Mouse (Mus musculus) frontal cortex, postnatal 10 days (tissue): Measurements from ENCODE around the gene C5ar1.
A peak's percentile ranks its signal among the peaks of the same experiment; 100 is the strongest.
"Not testable (repeated sequence)": the region's sequence is repeated elsewhere in the genome, so short reads cannot be mapped to it uniquely, and the experiment has no call there.

Experiments
- DNase-seq, 2 experiments: peaks; one replicate each; pipeline ENCODE4 v3.0.0; 2022; ENCODE audit warnings: low spot score in 2 of 2, mixed read lengths in 1 of 2

Gene C5ar1

GRCm38 (mm10) chr7:16259110-16259590, at the start of gene C5ar1:
TSS of gene C5ar1 (minus strand) at chr7:16259540.
- DNase-seq = no peak

DNA sequence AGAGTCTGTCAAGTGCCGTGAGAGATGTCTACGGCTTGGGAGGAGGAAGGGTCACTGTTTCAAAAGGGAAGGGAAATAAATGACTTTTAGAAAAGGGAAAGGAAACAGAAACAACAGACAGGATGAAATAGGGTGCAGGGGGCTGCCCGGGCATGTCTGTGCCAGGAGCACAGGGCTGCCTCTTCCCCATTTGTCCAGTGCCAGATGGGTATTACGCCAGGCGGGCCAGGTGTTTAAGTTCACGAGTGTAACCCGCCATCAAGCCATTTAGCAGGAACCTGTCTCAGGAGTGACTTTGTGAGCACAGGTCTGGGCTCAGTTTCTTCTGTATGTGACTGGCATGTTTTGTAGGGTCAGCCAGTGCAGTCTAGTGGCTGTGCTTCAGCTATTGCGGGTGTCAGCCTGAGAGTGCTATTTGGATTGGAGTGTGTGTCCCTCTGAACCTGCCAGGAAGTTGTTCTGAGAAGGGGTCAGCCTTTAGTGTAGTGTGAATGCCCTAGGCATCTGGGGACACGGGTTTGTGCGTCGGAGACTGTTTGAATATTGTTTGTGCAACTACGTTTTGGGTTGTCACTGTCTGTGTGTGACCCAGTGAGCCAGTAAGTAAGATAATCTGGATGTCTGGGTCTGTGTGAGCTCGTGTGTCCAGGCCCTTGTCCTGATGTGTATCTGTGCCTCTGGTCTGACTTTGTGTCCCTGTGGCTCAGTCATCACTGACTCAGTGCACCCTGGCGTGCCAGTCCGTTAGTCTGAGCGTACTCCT, 49.4 kb upstream of the C5ar1 start:
- no peak for DNase-seq

DNA sequence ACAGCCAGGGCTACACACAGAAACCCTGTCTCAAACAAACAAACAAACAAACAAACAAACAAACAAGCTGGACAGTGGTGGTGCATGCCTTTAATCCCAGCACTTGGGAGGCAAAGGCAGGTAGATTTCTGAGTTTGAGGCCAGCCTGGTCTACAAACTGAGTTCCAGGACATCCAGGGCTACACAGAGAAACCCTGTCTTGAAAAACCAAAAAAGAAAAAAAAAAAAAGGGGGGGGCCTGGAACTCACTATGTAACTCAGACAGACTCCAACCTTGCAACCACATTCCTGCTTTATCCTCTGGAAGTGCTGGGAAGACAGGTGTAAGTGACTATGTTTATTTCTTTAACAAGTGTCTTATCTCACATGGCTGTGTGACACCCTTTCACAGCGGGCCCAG, 48.8 kb upstream of the C5ar1 start, which contains the start of gene Bbc3:
Bbc3 (plus strand) TSS at position 301 of the 400 bp plus-strand sequence.
- not testable (repeated sequence) for DNase-seq

- DNase-seq = not testable (repeated sequence)
These were observed 47.8 kb upstream of the C5ar1 start for GRCm38 (mm10) chr7:16307141-16307540.

- peak; percentile 93 to 95 for DNase-seq
These were observed 40.2 kb upstream of the C5ar1 start for GRCm38 (mm10) chr7:16299419-16300035.

GRCm38 (mm10) chr7:16298927-16299326, 39.6 kb upstream of the C5ar1 start:
- DNase-seq = no peak

- no peak for DNase-seq
These were observed 38.3 kb upstream of the C5ar1 start for GRCm38 (mm10) chr7:16297616-16298015.

GRCm38 (mm10) chr7:16296766-16297390, 37.5 kb upstream of the C5ar1 start:
- peak; percentile 79 to 85 for DNase-seq

DNA sequence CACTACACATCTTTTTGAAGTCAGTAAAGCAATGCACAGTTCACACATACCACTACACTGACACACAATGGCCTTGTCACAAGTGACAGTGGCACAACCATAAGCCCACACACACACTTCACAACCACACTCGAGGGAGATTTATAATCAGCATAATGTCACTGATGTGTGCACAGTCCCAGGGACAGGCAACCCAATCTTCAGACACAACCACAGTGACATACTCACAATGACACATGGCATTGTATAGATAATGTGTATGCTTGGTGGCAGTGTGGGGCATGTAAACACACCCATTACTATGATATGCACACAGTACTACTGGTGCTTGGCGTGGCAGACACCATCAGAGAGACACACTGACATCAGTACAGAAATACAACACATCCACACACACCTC, 36.8 kb upstream of the C5ar1 start:
- DNase-seq = no peak

DNA sequence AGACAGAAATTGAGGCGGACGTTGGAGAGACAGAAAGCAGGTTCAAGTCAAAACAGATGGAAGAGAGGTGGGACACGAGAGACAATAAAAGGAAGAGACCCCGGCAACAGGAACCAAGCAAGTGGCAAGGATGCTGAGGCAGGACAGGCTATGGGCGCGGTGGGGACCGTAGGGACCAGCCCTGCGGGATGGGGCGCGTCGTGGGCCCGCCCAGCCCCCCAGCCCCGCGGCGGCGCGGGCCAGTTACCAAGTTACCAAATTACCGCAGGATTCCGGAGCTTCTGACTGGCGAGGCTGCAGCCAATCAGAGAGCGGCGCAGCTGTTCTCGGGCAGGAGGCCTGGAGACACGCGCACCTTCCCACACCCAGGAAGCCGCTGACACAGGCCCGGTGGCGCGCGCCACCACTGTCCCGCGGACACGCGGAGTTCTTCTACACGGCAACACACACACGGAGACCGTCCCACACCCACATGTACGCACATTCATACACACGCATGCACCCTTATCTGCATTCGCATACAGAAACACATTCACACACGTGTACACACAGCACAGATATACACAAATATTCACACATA, 36.1 kb upstream of the C5ar1 start:
- peak in 1 of 2 experiments; percentile 75 for DNase-seq

DNA sequence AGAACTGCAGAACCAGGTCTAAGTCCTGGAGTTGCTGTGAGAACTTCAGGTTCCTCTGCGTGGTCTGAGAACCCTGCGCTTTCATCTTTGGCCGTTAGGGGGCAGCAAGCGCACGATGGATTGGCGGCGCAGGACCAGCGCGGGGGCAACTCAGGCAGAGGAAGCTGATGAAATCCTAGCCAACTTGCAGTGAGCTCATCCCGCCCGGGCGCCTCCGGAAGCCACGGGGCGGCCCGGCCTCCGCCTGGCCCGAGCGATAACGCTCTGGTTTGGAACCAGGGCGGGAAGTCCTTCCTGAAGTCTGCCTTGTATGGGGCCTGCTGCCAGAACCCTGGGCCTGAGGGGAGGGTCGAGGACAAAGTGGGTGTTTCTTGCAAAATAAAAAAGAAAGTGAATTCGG, 35.5 kb upstream of the C5ar1 start:
- peak; percentile 84 to 92 for DNase-seq

DNA sequence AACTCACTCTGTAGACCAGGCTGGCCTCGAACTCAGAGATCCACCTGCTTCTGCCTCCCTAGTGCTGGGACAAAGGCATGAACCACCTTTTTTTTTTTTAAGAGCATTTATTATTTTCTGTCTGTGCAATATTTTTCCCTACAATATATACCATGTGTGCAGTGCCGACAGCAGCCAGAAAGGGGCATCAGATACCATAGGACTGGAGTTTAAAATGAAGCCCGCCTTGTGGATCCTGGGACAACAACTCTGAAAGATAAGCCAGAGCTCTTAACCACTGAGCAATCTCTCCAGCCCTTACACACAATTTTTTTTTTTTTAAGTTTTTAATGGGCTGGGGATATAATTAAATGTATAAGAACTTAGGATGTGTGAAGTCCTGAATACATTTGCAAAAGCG, 35.0 kb upstream of the C5ar1 start:
- DNase-seq = no peak

DNA sequence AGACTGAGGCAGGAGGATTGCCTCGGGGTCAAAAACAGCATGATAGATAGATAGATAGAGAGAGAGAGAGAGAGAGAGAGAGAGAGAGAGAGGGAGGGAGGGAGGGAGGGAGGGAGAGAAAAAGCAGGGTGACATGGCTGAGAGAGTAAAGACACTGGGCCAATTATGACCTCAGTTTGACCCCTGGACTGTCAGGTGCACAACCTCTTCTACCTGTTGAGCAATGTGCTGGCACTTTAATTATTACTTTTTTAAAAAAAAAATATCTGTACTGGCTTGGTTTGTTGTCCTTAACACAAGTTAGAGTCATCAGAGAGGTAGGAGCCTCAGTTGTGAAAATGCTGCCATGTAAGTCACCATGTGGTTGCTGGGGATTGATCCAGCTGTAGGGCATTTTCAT, 28.5 kb upstream of the C5ar1 start:
- DNase-seq = no peak

DNA sequence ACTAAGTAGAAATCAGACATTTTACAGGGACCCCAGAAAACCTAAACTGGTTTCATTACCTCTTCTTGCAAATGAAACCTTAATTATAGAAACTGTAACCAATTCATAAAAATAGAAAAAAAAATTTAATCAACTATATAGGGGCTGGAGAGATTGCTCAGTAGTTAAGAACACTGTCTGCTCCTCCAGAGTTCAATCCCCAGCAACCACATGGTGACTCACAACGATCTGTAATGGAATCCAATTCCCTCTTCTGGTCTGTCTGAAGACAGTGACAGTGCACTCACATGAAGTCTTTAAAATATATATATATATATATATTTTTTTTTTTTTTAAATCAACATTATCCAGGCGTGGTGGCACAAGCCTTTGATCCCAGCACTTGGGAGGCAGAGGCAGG, 27.7 kb upstream of the C5ar1 start:
- no peak for DNase-seq

- peak; percentile 99 to 100 for DNase-seq
These were observed 27.0 kb upstream of the C5ar1 start, which contains the start of gene Ccdc9 for GRCm38 (mm10) chr7:16286026-16286961. TSS of gene Ccdc9 (minus strand) at chr7:16286795.

DNA sequence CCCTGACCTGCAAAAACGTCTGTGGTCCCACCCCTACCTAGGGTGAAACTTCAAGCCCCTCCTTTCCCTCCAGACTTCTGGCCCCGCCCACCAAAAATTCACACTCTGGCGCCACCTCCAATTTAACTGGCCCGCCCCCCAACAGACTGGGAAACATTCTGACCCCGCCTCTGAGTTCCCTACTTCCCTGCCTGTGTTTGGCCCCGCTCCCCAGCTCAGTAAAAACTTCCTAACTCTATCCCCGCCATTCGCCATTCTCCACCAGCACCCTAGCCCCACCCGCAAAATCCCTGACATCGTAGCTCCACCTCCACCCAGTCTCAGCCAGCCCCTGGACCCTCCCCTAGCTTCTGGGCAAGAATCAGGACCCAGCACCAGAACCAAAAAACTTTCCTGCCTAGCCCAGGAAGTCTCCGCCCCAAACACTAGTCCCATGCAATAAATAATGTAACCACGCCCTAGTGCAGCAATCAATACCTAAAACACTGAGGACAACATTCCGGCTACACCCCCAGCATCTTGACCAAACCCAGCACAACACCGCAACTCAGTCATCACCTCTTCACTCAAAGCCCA, 26.2 kb upstream of the C5ar1 start:
- DNase-seq = peak; percentile 58 to 67

DNA sequence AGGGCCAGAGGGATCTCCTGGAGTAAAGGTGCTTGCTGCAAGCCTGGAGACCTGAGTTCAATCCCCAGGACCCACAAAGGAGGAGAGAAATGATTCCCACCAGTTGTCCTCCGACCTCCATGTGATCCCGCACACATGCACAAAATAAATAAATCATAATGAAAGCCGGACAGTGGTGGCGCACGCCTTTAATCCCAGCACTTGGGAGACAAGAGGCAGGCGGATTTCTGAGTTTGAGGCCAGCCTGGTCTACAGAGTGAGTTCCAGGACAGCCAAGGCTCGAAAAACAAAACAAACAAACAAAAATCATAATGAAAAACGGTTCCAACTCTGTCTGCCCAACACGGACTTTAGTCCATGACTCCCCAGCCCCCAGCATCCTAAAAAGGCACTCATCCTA, 25.6 kb upstream of the C5ar1 start:
- no peak for DNase-seq

DNA sequence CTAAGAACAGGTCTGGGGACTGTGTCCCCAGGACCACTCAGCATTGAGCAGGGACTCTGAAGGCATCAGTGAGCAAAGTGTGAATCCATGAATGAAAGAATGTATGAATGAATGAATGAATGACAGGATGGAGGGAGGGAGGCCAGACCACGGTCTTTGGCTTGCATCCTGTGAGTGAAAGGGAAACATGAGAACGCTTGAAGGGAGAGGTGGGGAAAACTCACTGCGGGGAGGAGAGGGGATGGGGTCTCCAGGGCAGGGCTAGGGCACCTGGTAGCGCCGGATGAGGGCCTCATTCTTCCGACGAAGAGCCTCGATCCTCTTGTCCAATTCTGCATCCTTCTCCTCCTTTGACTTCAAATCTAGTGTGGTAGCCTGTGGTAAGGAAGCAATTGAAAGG, 24.7 kb upstream of the C5ar1 start:
- DNase-seq = no peak

GRCm38 (mm10) chr7:16282334-16282733, 23.0 kb upstream of the C5ar1 start:
- DNase-seq = no peak

DNA sequence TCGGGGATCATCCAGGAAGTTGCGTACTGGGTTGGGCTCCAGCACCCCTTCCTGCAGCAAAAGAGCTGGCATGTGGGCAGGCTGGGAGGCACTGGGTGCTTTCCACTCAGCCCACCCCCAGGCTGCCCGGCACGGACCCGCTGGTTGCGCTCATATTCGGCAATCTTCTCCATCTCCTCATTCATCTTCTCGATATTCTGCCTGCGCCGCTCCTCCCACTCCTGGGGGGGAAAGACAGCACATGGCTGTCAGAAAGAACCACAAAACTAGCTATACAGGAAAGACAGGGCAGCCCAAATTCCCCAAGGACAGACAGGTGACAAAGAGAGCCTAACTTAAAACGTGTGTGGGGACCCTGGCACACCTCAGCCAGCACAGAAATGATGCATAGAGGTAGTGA, 21.4 kb upstream of the C5ar1 start:
- no peak for DNase-seq
